Comparison of ENCODE assay signal across 21 mouse cellular contexts in genomic region chr3:94383476-94383875, GRCm38 (mm10). TPM values are rescaled to one million over a fixed set of nuclear protein-coding genes. Genes with fewer than 3 reads are reported as not detected.
"Had no signal": no experiment of that assay in that cellular context is flagged by ENCODE, and none has a peak within 500 bp of the region (broad histone marks: within the 10 kb centered on the region; RNA-seq: fewer than 3 reads in every experiment).

No protein-coding gene starts in this region.

- ATAC-seq: intestine, postnatal 0 days; lung, postnatal 0 days; midbrain, embryonic 13.5 days had no signal

- H3K4me3 ChIP-seq: layer of hippocampus, adult 2 months; limb, embryonic 12.5 days; liver, embryonic 15.5 days; midbrain, embryonic 13.5 days; stomach, embryonic 15.5 days had no signal

- DNase-seq: kidney, postnatal 4 days; lung, adult 2 months; lung, postnatal 36 days; right cerebral cortex, postnatal 14 days had no signal

- H3K36me3 ChIP-seq: limb, embryonic 12.5 days; liver, embryonic 15.5 days; midbrain, embryonic 13.5 days; stomach, embryonic 15.5 days had no signal

- H3K9ac ChIP-seq: limb, embryonic 12.5 days; liver, embryonic 15.5 days; midbrain, embryonic 13.5 days; stomach, embryonic 15.5 days had no signal

- H3K9me3 ChIP-seq: limb, embryonic 12.5 days; liver, embryonic 15.5 days; midbrain, embryonic 13.5 days; stomach, embryonic 15.5 days had no signal

- H3K4me2 ChIP-seq: limb, embryonic 12.5 days; liver, embryonic 11.5 days; liver, embryonic 15.5 days; midbrain, embryonic 13.5 days; stomach, embryonic 15.5 days had no signal

- H3K27ac ChIP-seq: layer of hippocampus, adult 2 months; limb, embryonic 12.5 days; liver, embryonic 15.5 days; midbrain, embryonic 13.5 days; stomach, embryonic 15.5 days had no signal

- H3K4me1 ChIP-seq: liver, embryonic 15.5 days; stomach, embryonic 15.5 days had no signal

- H3K27me3 ChIP-seq: liver, embryonic 15.5 days; midbrain, embryonic 13.5 days; stomach, embryonic 15.5 days had no signal

RNA-seq across cellular contexts. Expression of gene Lingo4, which starts 14.8 kb away (rescaled TPM):
- total RNA-seq: megakaryocyte progenitor cell, adult 5-6 weeks had no signal
- polyA plus RNA-seq: limb, embryonic 12.5 days; liver, embryonic 11.5 days; testis, adult 2 months had no signal

RNA-seq across cellular contexts. Expression of gene C2cd4d, which starts 21.2 kb away (rescaled TPM):
- total RNA-seq: megakaryocyte progenitor cell, adult 5-6 weeks had no signal
- polyA plus RNA-seq: liver, embryonic 11.5 days had no signal

RNA-seq across cellular contexts. Expression of gene Them5, which starts 41.6 kb away (rescaled TPM):
- total RNA-seq: layer of hippocampus, adult 2 months; layer of hippocampus, postnatal 10 days; left cerebral cortex, postnatal 36 days; megakaryocyte progenitor cell, adult 5-6 weeks had no signal
- polyA plus RNA-seq: intestine, postnatal 0 days; kidney, embryonic 14.5 days; liver, embryonic 11.5 days; liver, embryonic 15.5 days; midbrain, postnatal 0 days; neural tube, embryonic 14.5 days; spleen, adult 2 months; urinary bladder, adult 2 months had no signal
